Mouse (Mus musculus) bone marrow macrophage, adult 2 months (primary cell): ENCODE data around the gene Nudcd3. TPM values are rescaled to one million over a fixed set of nuclear protein-coding genes. Genes with fewer than 3 reads are reported as not detected.

Source experiments
- H3K27ac ChIP-seq: 2 replicates; pipeline ENCODE4 v1.5.1; 2012; ENCODE audit warnings: low read depth, low read length; ENCODE audit not compliant: insufficient read depth
- H3K4me1 ChIP-seq: 2 replicates; pipeline ENCODE4 v1.6.1; 2012; ENCODE audit warnings: low read length; ENCODE audit not compliant: control insufficient read depth, insufficient read depth
- H3K4me3 ChIP-seq: 2 replicates; pipeline ENCODE4 v1.5.1; 2012; ENCODE audit warnings: mild to moderate bottlenecking, low read length, moderate library complexity; ENCODE audit not compliant: insufficient read depth
- CTCF ChIP-seq: IDR thresholded peaks from 2 replicates; pipeline ENCODE4 v1.5.1; 2012; ENCODE audit warnings: low read depth, mild to moderate bottlenecking, low read length, moderate library complexity
- POLR2A ChIP-seq: IDR thresholded peaks from 2 replicates; pipeline ENCODE4 v1.6.1; 2012; ENCODE audit warnings: mild to moderate bottlenecking, low read depth, low read length, borderline replicate concordance
- polyA plus RNA-seq: library from polyadenylated mRNA; stranded (reverse); fragments of >200 nt; gene quantifications from 2 replicates; pipeline ENCODE4 v1.2.4, GENCODE M21; 2012; ENCODE audit not compliant: missing spikeins, insufficient read depth, insufficient read length

Gene Nudcd3
- polyA plus RNA-seq, 1 experiment, result 30.6 TPM

DNA sequence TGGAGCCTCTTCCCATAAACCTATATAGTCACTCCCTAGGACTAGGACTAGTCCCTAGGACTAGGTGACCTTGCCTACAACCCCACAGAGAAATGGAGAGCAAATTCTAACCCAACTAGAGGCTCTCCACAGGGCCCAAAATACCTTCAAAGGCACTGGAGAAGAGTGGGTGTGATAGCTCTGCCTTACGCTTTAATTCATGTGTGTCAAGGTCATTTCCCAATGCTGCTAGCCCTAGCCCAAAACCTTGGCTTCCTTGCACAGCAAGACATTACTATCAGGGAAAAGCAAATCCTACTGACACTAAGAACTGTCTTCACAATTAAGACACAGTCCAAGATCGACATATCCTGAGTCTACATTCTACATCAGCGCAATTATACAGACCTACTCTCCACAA lies 37.2 kb downstream of the Nudcd3 start:
- Histone ChIP-seq H3K4me1 (peaks cover 18% of the 10 kb centered on the region), H3K27ac (no peak overlapping the region), H3K4me3 (no peak overlapping the region)
- TF ChIP-seq CTCF, result no peak

DNA sequence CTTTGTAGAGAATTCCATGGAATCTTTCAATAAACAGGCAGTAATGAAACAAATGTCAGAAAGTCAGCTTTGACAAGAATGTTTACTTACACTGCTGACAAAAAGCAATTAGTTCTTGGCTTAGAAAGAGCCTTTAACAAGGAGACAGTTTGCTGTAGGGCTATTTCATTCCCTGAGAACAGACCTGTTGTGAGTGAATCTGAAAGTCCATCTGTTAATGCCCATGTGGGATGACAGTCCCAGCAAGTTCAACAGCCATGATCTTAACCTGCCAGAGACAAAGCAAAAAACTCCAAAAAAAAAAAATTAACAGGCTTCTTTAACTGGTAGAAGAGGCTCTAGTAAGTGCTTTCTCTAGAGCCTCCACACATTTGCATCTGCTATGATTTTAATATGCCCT lies 38.7 kb downstream of the Nudcd3 start:
- H3K4me3 ChIP-seq, result no peak overlapping the region
- peaks cover 19% of the 10 kb centered on the region for H3K4me1 ChIP-seq
- H3K27ac ChIP-seq, result no peak overlapping the region
- TF ChIP-seq CTCF (no peak), POLR2A (no peak)

DNA sequence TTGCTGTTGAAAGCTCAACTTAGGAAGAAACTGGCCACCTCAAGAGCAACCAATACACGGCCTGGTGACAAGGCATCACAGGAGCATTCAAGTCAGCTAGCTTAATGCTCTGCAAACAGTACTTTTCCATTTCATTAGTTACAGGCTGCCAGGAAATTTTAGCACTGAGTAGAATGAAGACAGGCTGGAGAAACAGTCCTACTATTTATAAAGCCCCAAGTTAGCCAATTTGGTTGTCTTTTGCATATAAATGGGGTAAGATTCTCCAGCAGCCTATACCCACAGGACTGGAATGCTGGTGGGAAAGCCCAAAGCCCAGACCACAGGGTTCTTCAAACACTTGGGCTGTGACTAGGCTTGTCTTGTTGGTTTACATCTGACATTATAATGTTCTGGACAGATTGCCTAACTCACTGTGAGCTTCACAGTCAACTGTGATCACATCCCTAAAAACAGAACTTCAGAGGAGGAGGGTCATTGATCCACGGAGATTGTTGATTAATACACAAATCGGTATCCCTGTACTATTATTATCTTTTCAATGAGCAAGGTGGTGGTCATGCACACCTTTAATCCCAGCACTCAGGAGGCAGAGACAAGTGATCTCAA lies 39.4 kb downstream of the Nudcd3 start:
- Histone ChIP-seq H3K4me3 (no peak overlapping the region), H3K27ac (no peak overlapping the region), H3K4me1 (peaks cover 19% of the 10 kb centered on the region)
- TF ChIP-seq POLR2A, result no peak
- TF ChIP-seq CTCF, result no peak

DNA sequence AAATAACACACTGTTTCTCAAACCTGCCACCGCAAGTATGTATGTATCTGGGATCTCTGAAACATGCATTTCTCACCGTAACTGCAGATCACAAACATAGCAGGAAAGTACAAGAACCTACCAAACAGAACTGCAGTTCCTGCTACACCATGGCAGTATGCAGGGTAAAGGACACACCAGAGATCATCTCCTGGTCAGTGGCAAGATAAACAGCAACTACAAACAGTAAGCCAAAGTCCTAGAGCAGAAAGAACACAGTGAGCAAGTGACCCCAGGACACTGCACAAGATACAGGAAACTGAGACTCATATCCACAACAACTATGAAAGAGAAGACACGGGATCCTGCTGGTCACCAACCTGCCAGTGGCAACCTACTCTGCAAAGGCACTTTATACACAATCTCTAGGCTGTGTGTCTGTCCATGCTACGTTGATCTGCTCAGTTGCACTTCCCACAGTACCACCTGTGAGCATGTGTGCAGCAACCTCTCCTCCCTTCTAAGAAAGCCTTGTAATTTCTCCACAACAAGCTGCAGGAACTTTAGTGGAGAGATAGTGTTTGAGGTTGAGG lies 40.4 kb downstream of the Nudcd3 start:
- TF ChIP-seq CTCF (no peak), POLR2A (no peak)
- Histone ChIP-seq H3K4me3 (no peak overlapping the region), H3K27ac (no peak overlapping the region), H3K4me1 (peaks cover 15% of the 10 kb centered on the region)

GRCm38 (mm10) chr11:6158515-6158914 lies 41.7 kb downstream of the Nudcd3 start:
- peaks cover 11% of the 10 kb centered on the region for H3K4me1 ChIP-seq
- no peak overlapping the region for H3K27ac ChIP-seq
- TF ChIP-seq CTCF (no peak), POLR2A (no peak)
- no peak overlapping the region for H3K4me3 ChIP-seq

DNA sequence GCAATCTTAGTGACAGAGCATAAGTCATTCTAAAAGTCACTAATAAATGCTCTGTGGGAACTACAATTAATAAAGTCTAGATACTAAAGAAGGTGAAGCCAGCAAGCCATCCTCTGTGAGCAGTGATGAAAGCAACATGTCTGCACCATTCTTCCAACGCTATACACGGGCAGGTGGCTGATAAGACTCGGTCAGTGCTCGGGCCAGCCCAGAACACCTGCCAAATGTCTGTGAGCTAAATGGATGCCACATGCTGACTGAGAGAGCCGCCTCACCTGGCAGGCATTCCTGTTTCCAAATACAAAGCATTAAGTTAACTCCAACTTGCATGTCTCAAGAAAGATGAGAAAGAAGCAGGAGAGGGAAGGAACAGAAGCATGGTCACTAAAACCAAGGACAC lies 43.1 kb downstream of the Nudcd3 start:
- TF ChIP-seq POLR2A (no peak), CTCF (no peak)
- H3K27ac ChIP-seq, result no peak overlapping the region
- H3K4me1 ChIP-seq, result peaks cover 14% of the 10 kb centered on the region
- no peak overlapping the region for H3K4me3 ChIP-seq

DNA sequence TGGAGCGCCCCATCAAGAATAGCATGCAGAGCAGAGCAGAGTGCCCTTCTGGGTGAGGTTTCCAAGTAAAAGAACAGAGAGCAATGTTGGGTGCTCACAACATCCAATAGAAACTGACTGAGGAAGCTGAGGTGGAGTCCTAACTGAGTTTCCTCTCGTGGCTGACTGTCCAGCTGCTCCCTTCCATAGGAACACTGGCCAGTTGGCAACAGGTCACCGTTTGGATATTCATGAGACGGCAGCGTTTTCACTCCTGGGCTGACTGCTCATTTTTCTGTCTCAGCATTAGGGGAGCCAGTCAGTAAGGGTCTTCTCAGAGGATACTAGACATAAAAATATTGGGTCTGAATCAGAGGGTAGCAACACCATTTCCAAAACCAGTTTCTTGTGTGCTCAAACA lies 43.6 kb downstream of the Nudcd3 start:
- Histone ChIP-seq H3K27ac (no peak overlapping the region), H3K4me3 (no peak overlapping the region), H3K4me1 (peaks cover 14% of the 10 kb centered on the region)
- TF ChIP-seq CTCF (no peak), POLR2A (no peak)

GRCm38 (mm10) chr11:6154211-6154701 lies 46.0 kb downstream of the Nudcd3 start:
- Histone ChIP-seq H3K4me3 (no peak overlapping the region), H3K27ac (no peak overlapping the region), H3K4me1 (peaks cover 10% of the 10 kb centered on the region; the same call in 1 of the 2 replicates)
- TF ChIP-seq CTCF, result no peak
- TF ChIP-seq POLR2A, result no peak

DNA sequence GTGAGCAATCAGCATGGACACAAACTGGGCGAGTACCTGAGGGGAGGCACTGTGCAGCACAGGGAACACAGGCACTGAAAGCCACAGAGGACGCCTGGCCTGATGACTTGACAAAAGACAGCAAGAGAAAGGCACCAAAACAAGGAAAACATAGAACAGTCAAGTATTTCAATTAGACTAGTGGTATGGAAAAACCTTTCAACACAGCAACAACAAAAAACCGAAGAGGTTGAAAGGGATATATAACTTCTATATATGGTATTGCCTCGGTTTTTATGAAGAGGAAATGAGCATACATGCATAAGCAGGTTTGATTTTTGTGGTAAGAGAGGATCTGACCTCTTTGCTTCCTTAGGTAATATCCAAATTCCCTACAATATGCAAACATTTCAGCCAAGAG lies 47.4 kb downstream of the Nudcd3 start:
- no peak for TF ChIP-seq POLR2A
- no peak for TF ChIP-seq CTCF
- peaks cover 10% of the 10 kb centered on the region; the same call in 1 of the 2 replicates for H3K4me1 ChIP-seq
- no peak overlapping the region for H3K27ac ChIP-seq
- no peak overlapping the region for H3K4me3 ChIP-seq

- Histone ChIP-seq H3K27ac (no peak overlapping the region), H3K4me3 (no peak overlapping the region), H3K4me1 (peaks cover 3% of the 10 kb centered on the region; the same call in 1 of the 2 replicates)
- TF ChIP-seq CTCF, result no peak
- no peak for TF ChIP-seq POLR2A
These were observed 61.8 kb downstream of the Nudcd3 start for GRCm38 (mm10) chr11:6138233-6138950.
